Mouse (Mus musculus): ENCODE data around the gene Gm36079.
"Not testable (repeated sequence)": the region's sequence is repeated elsewhere in the genome, so short reads cannot be mapped to it uniquely, and the experiment has no call there.

DNA sequence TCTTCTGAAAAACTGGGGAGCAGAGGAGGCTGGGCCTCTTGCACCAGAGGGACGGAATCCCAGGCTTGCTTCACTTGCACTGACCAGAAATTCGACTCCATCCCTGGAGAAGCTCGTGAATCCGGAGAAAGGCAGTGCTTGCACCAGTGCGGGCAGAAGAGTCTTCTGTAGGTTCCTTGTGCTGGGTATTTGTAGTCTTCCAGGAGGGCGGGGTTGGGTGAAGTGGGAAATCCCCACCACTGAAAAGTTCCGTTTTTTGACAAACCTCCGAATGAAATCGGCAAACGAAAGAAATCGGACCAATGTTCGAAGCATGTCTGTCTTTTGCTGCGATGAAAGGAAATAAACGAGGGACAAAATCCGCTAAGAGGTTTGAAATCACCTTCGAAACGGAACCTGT is at the start of gene Gm36079:
- TF ChIP-seq CTCF (IDR thresholded peaks at IDR 0.05; ENCODE audit: low read depth, low read length); POLR2AphosphoS5 (IDR thresholded peaks at IDR 0.05; ENCODE audit: insufficient replicate concordance, low read depth, low read length); TAL1 (conservative IDR thresholded peaks at IDR 0.05; ENCODE audit: low read depth, low read length); GATA1 (IDR thresholded peaks at IDR 0.05; ENCODE audit: borderline replicate concordance, low read length); GATA2 (IDR thresholded peaks at IDR 0.05; ENCODE audit: borderline replicate concordance, low read depth, low read length): not testable (repeated sequence)
